Mouse (Mus musculus) limb, embryonic 14.5 days (tissue): ENCODE results near the gene Epb41. TPM values are rescaled to one million over a fixed set of nuclear protein-coding genes. Genes with fewer than 3 reads are reported as not detected.

Source experiments
- ATAC-seq: fragments of 200-750 bp; cut with Nextera tagmentation; 2 replicates; pipeline ENCODE4 v1.8.0; 2017; ENCODE audit warnings: low read depth, moderate number of reproducible peaks, moderate TSS enrichment; ENCODE audit not compliant: low FRiP score
- DNase-seq: peaks from one replicate; pipeline ENCODE4 v3.0.0-alpha.2; 2015; ENCODE audit warnings: low spot score
- H3K27ac ChIP-seq: fragments of 300-500 bp; sonication (generic); replicated peaks from 2 replicates; pipeline ENCODE4 v1.5.1; 2014; ENCODE audit warnings: low read depth, mild to moderate bottlenecking, low read length, moderate library complexity, mixed read lengths
- H3K27me3 ChIP-seq: fragments of 300-500 bp; sonication (generic); 2 replicates; pipeline ENCODE4 v1.6.1; 2014; ENCODE audit warnings: low read length, mixed read lengths; ENCODE audit not compliant: control insufficient read depth, insufficient read depth
- H3K36me3 ChIP-seq: fragments of 300-500 bp; sonication (generic); 2 replicates; pipeline ENCODE4 v1.6.1; 2014; ENCODE audit warnings: mild to moderate bottlenecking, low read length, moderate library complexity, mixed read lengths; ENCODE audit not compliant: control insufficient read depth, insufficient read depth
- H3K4me1 ChIP-seq: fragments of 300-500 bp; sonication (generic); 2 replicates; pipeline ENCODE4 v1.6.1; 2014; ENCODE audit warnings: antibody characterized with exemption, low read length, mixed read lengths; ENCODE audit not compliant: control insufficient read depth, insufficient read depth
- H3K4me2 ChIP-seq: fragments of 300-500 bp; sonication (generic); replicated peaks from 2 replicates; pipeline ENCODE4 v1.6.1; 2014; ENCODE audit warnings: low read depth, mild to moderate bottlenecking, low read length, moderate library complexity; ENCODE audit not compliant: severe bottlenecking
- H3K4me3 ChIP-seq: fragments of 300-500 bp; sonication (generic); replicated peaks from 2 replicates; pipeline ENCODE4 v1.5.1; 2014; ENCODE audit warnings: low read length
- H3K9ac ChIP-seq: fragments of 300-500 bp; sonication (generic); 2 replicates; pipeline ENCODE4 v1.6.1; 2014; ENCODE audit warnings: mild to moderate bottlenecking, low read depth, low read length, moderate library complexity; ENCODE audit not compliant: severe bottlenecking
- H3K9me3 ChIP-seq: fragments of 300-500 bp; sonication (generic); 2 replicates; pipeline ENCODE4 v1.6.1; 2016; ENCODE audit warnings: low read length; ENCODE audit not compliant: control insufficient read depth
- POLR2A ChIP-seq: fragments of 200-500 bp; IDR thresholded peaks from 2 replicates; pipeline ENCODE4 v1.8.0; 2012; ENCODE audit warnings: inconsistent platforms, mild to moderate bottlenecking, moderate library complexity, borderline replicate concordance; ENCODE audit not compliant: insufficient read depth, insufficient read length; ENCODE audit errors: extremely low read depth
- WGBS: fragments of 180-500 bp; shearing (Covaris S2); extraction: QIAGEN DNeasy Blood & Tissue Kit; methylation state at CpG from one replicate; pipeline ENCODE4 v1.1.7; 2014; 5-methylcytosine and 5-hydroxymethylcytosine counted together
- polyA plus RNA-seq, 2 experiments: library from polyadenylated mRNA; depleted of rRNA in 1 of 2; stranded (reverse) in 1 of 2; unstranded in 1 of 2; fragments of >200 nt; fragmentation: Nextera tagmentation in 1 of 2; extraction: Ambion mirVana in 1 of 2; gene quantifications; 2 replicates each; pipeline versions ENCODE4 v1.2.1 to v1.2.3; 2012 to 2014

Epb41 gene
- polyA plus RNA-seq, 2 experiments: 60.6 to 76.4 TPM

DNA sequence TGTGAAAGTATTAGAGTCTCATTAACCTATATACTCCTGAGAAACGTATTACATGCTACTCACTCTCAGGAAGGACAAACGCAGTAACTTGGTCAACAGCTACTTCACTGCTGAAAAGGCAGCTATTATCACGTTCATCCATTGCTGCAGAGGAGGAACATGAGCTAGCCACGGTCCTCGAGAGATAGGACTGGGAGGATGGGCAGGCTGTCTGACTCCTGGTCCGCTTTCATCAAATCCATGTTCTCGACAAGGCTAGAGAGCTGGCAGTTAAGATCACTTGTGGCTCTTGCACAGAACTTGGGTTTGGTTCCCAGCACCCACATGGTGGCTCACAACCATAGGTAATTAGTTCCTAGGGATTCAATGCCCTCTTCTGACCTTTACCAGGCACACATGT lies 53.2 kb downstream of the Epb41 start:
- Histone ChIP-seq H3K9me3 (no peaks in the 10 kb centered on the region), H3K9ac (no peak overlapping the region), H3K4me2 (no peak overlapping the region), H3K4me3 (no peak overlapping the region), H3K4me1 (no peaks in the 10 kb centered on the region), H3K36me3 (0 out of 2 replicates have a peak, but pooled peaks cover 7% of the 10 kb centered on the region), H3K27me3 (no peaks in the 10 kb centered on the region), H3K27ac (no peak overlapping the region)
- no peak for TF ChIP-seq POLR2A
- ATAC-seq: no peak
- no peak for DNase-seq
- WGBS: 95% methylated on average over 7 of the region's 7 CpGs

- Histone ChIP-seq H3K4me2 (no peak overlapping the region), H3K4me3 (no peak overlapping the region), H3K9me3 (no peaks in the 10 kb centered on the region), H3K36me3 (0 out of 2 replicates have a peak, but pooled peaks cover 7% of the 10 kb centered on the region), H3K4me1 (no peaks in the 10 kb centered on the region), H3K27me3 (no peaks in the 10 kb centered on the region), H3K27ac (no peak overlapping the region), H3K9ac (no peak overlapping the region)
- no peak for DNase-seq
- ATAC-seq: no peak
- TF ChIP-seq POLR2A: no peak
- WGBS: 45% methylated on average over 4 of the region's 4 CpGs
These were observed 56.6 kb downstream of the Epb41 start for GRCm38 (mm10) chr4:132018547-132018946.

DNA sequence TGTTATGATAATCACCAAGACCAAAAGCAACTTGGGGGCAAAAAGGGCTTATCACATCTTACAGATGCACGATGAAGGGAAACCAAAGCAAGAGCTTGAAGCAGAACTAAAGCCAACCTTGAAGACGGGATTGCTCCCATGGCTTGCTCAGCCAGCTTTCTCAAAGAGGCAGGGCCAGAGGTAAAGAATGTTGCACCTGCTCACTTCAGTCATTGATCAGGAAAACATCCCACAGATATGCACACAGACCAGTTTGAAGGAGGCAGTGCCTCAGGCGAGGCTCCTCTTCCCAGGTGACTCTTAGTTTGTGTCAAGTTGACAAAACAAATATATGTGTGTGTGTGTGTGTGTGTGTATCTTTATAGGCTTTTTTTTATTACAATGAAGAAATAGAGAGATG lies 59.7 kb downstream of the Epb41 start:
- Histone ChIP-seq H3K9ac (no peak overlapping the region), H3K4me2 (no peak overlapping the region), H3K27me3 (no peaks in the 10 kb centered on the region), H3K36me3 (no peaks in the 10 kb centered on the region), H3K9me3 (no peaks in the 10 kb centered on the region), H3K4me1 (no peaks in the 10 kb centered on the region), H3K27ac (no peak overlapping the region), H3K4me3 (no peak overlapping the region)
- DNase-seq (no peak), ATAC-seq (no peak)
- 78% methylated on average over 3 of the region's 3 CpGs for WGBS
- no peak for TF ChIP-seq POLR2A

- Histone ChIP-seq H3K9me3 (no peaks in the 10 kb centered on the region), H3K27ac (no peak overlapping the region), H3K36me3 (peaks cover 7% of the 10 kb centered on the region), H3K4me1 (peaks cover 3% of the 10 kb centered on the region; the same call in 1 of the 2 replicates), H3K27me3 (no peaks in the 10 kb centered on the region), H3K4me3 (no peak overlapping the region), H3K9ac (no peak overlapping the region), H3K4me2 (no peak overlapping the region)
- ATAC-seq (no peak), DNase-seq (no peak)
- 74% methylated on average over 3 of the region's 3 CpGs for WGBS
- no peak for TF ChIP-seq POLR2A
These were observed 63.5 kb downstream of the Epb41 start for GRCm38 (mm10) chr4:132011619-132012018.

- Histone ChIP-seq H3K4me1 (peaks cover 3% of the 10 kb centered on the region; the same call in 1 of the 2 replicates), H3K9ac (no peak overlapping the region), H3K27me3 (no peaks in the 10 kb centered on the region), H3K4me2 (no peak overlapping the region), H3K27ac (no peak overlapping the region), H3K36me3 (peaks cover 14% of the 10 kb centered on the region), H3K9me3 (no peaks in the 10 kb centered on the region), H3K4me3 (no peak overlapping the region)
- TF ChIP-seq POLR2A: no peak
- no peak for DNase-seq
- WGBS: 61% methylated on average over 8 of the region's 8 CpGs
- ATAC-seq: no peak
These were observed 64.7 kb downstream of the Epb41 start for GRCm38 (mm10) chr4:132010416-132010815.

DNA sequence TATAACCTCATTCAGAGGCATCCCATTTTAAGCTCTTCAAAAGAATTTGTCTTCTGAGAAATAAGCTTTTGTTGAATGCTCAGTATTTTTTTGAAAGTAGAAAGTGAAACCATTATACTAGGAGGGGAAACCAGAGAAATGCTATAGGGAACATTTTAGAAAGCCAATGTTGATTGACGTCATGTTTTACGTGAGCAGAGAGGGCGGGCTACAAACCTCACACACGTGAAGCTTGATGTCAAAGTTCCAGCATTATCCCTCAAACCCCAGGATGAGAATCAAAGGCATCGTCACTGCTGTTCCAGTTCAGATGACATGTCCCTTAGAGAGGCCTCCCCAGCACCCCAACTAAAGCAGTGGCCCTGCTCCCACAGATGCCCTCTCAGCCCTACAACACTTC lies 66.9 kb downstream of the Epb41 start:
- H3K9ac ChIP-seq: no peak overlapping the region
- H3K9me3 ChIP-seq: no peaks in the 10 kb centered on the region
- 72% methylated on average over 5 of the region's 5 CpGs for WGBS
- no peak overlapping the region for H3K4me2 ChIP-seq
- H3K36me3 ChIP-seq: peaks cover 30% of the 10 kb centered on the region
- no peak for TF ChIP-seq POLR2A
- peaks cover 3% of the 10 kb centered on the region; the same call in 1 of the 2 replicates for H3K4me1 ChIP-seq
- no peak overlapping the region for H3K27ac ChIP-seq
- DNase-seq: no peak
- no peak for ATAC-seq
- H3K27me3 ChIP-seq: no peaks in the 10 kb centered on the region
- H3K4me3 ChIP-seq: no peak overlapping the region
